Mouse (Mus musculus) MEL (cell line): ENCODE data around the gene Plbd2. TPM values are rescaled to one million over a fixed set of nuclear protein-coding genes. Genes with fewer than 3 reads are reported as not detected.

Source experiments
- DNase-seq: peaks from one replicate; pipeline ENCODE4 v3.0.0; 2011; ENCODE audit warnings: low read depth, low spot score
- H3K27ac ChIP-seq: 2 replicates; pipeline ENCODE4 v1.5.1; 2012; ENCODE audit warnings: low read depth, mild to moderate bottlenecking, control low read depth, low read length, moderate library complexity; ENCODE audit not compliant: control insufficient read depth
- H3K27me3 ChIP-seq, 2 experiments: fragments of 150-350 bp in 1 of 2; sonication (generic) in 1 of 2; 2 replicates each; pipeline ENCODE4 v1.6.1; 2012; ENCODE audit warnings: low read length in 2 of 2, mild to moderate bottlenecking in 2 of 2, improper control_type of control experiment in 1 of 2, moderate library complexity in 1 of 2; ENCODE audit not compliant: insufficient read depth in 2 of 2, control insufficient read depth in 1 of 2
- H3K36me3 ChIP-seq, 2 experiments: 2 replicates each; pipeline ENCODE4 v1.6.1; 2012 to 2014; ENCODE audit warnings: low read length in 2 of 2, improper control_type of control experiment in 1 of 2, inconsistent platforms in 1 of 2, mild to moderate bottlenecking in 1 of 2; ENCODE audit not compliant: insufficient read depth in 2 of 2, control insufficient read depth in 1 of 2
- H3K4me1 ChIP-seq, 2 experiments: fragments of 150-350 bp in 1 of 2; sonication (generic) in 1 of 2; 2 replicates each; pipeline ENCODE4 v1.6.1; 2012; ENCODE audit warnings: low read length in 2 of 2, improper control_type of control experiment in 1 of 2, mild to moderate bottlenecking in 1 of 2; ENCODE audit not compliant: insufficient read depth in 2 of 2, control insufficient read depth in 1 of 2
- H3K4me3 ChIP-seq, 2 experiments: fragments of 150-350 bp in 1 of 2; sonication (generic) in 1 of 2; 2 replicates each; pipeline ENCODE4 v1.5.1; 2012; ENCODE audit warnings: low read depth in 2 of 2, low read length in 2 of 2, mild to moderate bottlenecking in 2 of 2, moderate library complexity in 2 of 2, control low read depth in 1 of 2, improper control_type of control experiment in 1 of 2; ENCODE audit not compliant: control insufficient read depth in 1 of 2, insufficient read depth in 1 of 2
- H3K79me2 ChIP-seq: 2 replicates; pipeline ENCODE4 v1.6.1; 2012; ENCODE audit warnings: mild to moderate bottlenecking, low read length, moderate library complexity; ENCODE audit not compliant: control insufficient read depth, poor library complexity, insufficient read depth
- H3K9ac ChIP-seq: 2 replicates; pipeline ENCODE4 v1.6.1; 2012; ENCODE audit warnings: low read depth, mild to moderate bottlenecking, control low read depth, low read length, moderate library complexity; ENCODE audit not compliant: control insufficient read depth, poor library complexity, severe bottlenecking
- H3K9me3 ChIP-seq: fragments of 150-350 bp; sonication (generic); replicated peaks from 2 replicates; pipeline ENCODE4 v1.6.1; 2012; ENCODE audit warnings: mild to moderate bottlenecking, low read length, improper control_type of control experiment, moderate library complexity; ENCODE audit not compliant: insufficient read depth
- BHLHE40 ChIP-seq: IDR thresholded peaks from 2 replicates; pipeline ENCODE4 v1.6.1; 2012; ENCODE audit warnings: low read depth, mild to moderate bottlenecking, inconsistent platforms, low read length, improper control_type of control experiment, borderline replicate concordance
- CHD1 ChIP-seq: IDR thresholded peaks from 2 replicates; pipeline ENCODE4 v1.6.1; 2012; ENCODE audit warnings: low read depth, mild to moderate bottlenecking, inconsistent platforms, low read length, improper control_type of control experiment
- CHD2 ChIP-seq: IDR thresholded peaks from 2 replicates; pipeline ENCODE4 v1.6.1; 2011; ENCODE audit warnings: low read length, improper control_type of control experiment
- CTCF ChIP-seq, 3 experiments: IDR thresholded peaks in 2 of 3; conservative IDR thresholded peaks in 1 of 3; 2 replicates each; pipeline ENCODE4 v1.5.1; 2011 to 2012; ENCODE audit warnings: low read length in 3 of 3, low read depth in 2 of 3, mild to moderate bottlenecking in 2 of 3, improper control_type of control experiment in 1 of 3, inconsistent platforms in 1 of 3, mixed read lengths in 1 of 3, moderate library complexity in 1 of 3; ENCODE audit not compliant: control insufficient read depth in 1 of 3, insufficient read depth in 1 of 3, poor library complexity in 1 of 3, severe bottlenecking in 1 of 3
- GATA1 ChIP-seq: IDR thresholded peaks from 2 replicates; pipeline ENCODE4 v1.6.1; 2011; ENCODE audit warnings: low read depth, low read length, improper control_type of control experiment
- HCFC1 ChIP-seq: IDR thresholded peaks from 2 replicates; pipeline ENCODE4 v1.6.1; 2012; ENCODE audit warnings: low read depth, mild to moderate bottlenecking, inconsistent platforms, low read length, improper control_type of control experiment, moderate library complexity
- JUND ChIP-seq: IDR thresholded peaks from 2 replicates; pipeline ENCODE4 v1.6.1; 2011; ENCODE audit warnings: low read depth, mild to moderate bottlenecking, improper control_type of control experiment, low read length
- KAT2A ChIP-seq: conservative IDR thresholded peaks from 2 replicates; pipeline ENCODE4 v1.6.1; 2012; ENCODE audit warnings: low read depth, low read length, improper control_type of control experiment, inconsistent platforms
- MAFK ChIP-seq: IDR thresholded peaks from 2 replicates; pipeline ENCODE4 v1.6.1; 2011; ENCODE audit warnings: low read depth, mild to moderate bottlenecking, low read length, improper control_type of control experiment, borderline replicate concordance
- MEF2A ChIP-seq: IDR thresholded peaks from 2 replicates; pipeline ENCODE4 v1.6.1; 2014; ENCODE audit warnings: low read depth, mild to moderate bottlenecking, inconsistent platforms, low read length, improper control_type of control experiment; ENCODE audit not compliant: poor library complexity, insufficient replicate concordance, severe bottlenecking; ENCODE audit errors: extremely low read depth
- MXI1 ChIP-seq: IDR thresholded peaks from 2 replicates; pipeline ENCODE4 v1.6.1; 2011; ENCODE audit warnings: mild to moderate bottlenecking, low read depth, low read length, improper control_type of control experiment
- MYC ChIP-seq: IDR thresholded peaks from 2 replicates; pipeline ENCODE4 v1.6.1; 2011; ENCODE audit warnings: low read depth, mild to moderate bottlenecking, low read length, improper control_type of control experiment, moderate library complexity
- NRF1 ChIP-seq: IDR thresholded peaks from 2 replicates; pipeline ENCODE4 v1.6.1; 2014; ENCODE audit warnings: low read depth, mild to moderate bottlenecking, inconsistent platforms, low read length, improper control_type of control experiment, moderate library complexity; ENCODE audit not compliant: poor library complexity, insufficient read depth, severe bottlenecking
- POLR2A ChIP-seq, 2 experiments: IDR thresholded peaks; 2 replicates each; pipeline ENCODE4 v1.6.1; 2011 to 2012; ENCODE audit warnings: low read length in 2 of 2, mild to moderate bottlenecking in 2 of 2, control low read depth in 1 of 2, improper control_type of control experiment in 1 of 2, low read depth in 1 of 2, moderate library complexity in 1 of 2; ENCODE audit not compliant: control insufficient read depth in 1 of 2, insufficient read depth in 1 of 2, poor library complexity in 1 of 2
- POLR2AphosphoS2 ChIP-seq: IDR thresholded peaks from 2 replicates; pipeline ENCODE4 v1.6.1; 2011; ENCODE audit warnings: low read length, improper control_type of control experiment
- POLR2AphosphoS5 ChIP-seq: IDR thresholded peaks from 2 replicates; pipeline ENCODE4 v1.6.1; 2012; ENCODE audit warnings: low read depth, borderline replicate concordance, mild to moderate bottlenecking, inconsistent platforms, low read length, moderate library complexity, mixed read lengths
- RAD21 ChIP-seq: IDR thresholded peaks from 2 replicates; pipeline ENCODE4 v1.6.1; 2011; ENCODE audit warnings: mild to moderate bottlenecking, low read depth, low read length, improper control_type of control experiment
- RCOR1 ChIP-seq: IDR thresholded peaks from 2 replicates; pipeline ENCODE4 v1.6.1; 2012; ENCODE audit warnings: low read depth, mild to moderate bottlenecking, inconsistent platforms, low read length, improper control_type of control experiment
- SIN3A ChIP-seq: IDR thresholded peaks from 2 replicates; pipeline ENCODE4 v1.6.1; 2012; ENCODE audit warnings: low read length, improper control_type of control experiment, inconsistent platforms
- SMC3 ChIP-seq: IDR thresholded peaks from 2 replicates; pipeline ENCODE4 v1.6.1; 2011; ENCODE audit warnings: low read depth, low read length, improper control_type of control experiment
- TAL1 ChIP-seq: IDR thresholded peaks from 2 replicates; pipeline ENCODE4 v1.6.1; 2012; ENCODE audit warnings: mild to moderate bottlenecking, inconsistent platforms, low read length, moderate library complexity, mixed read lengths
- TBP ChIP-seq: IDR thresholded peaks from 2 replicates; pipeline ENCODE4 v1.8.0; 2011; ENCODE audit warnings: low read depth, low read length, improper control_type of control experiment
- UBTF ChIP-seq: IDR thresholded peaks from 2 replicates; pipeline ENCODE4 v1.6.1; 2012; ENCODE audit warnings: low read depth, mild to moderate bottlenecking, inconsistent platforms, low read length, improper control_type of control experiment, moderate library complexity, borderline replicate concordance; ENCODE audit not compliant: insufficient read depth
- USF2 ChIP-seq, 2 experiments: IDR thresholded peaks; 2 replicates each; pipeline ENCODE4 v1.6.1; 2011 to 2012; ENCODE audit warnings: improper control_type of control experiment in 2 of 2, low read length in 2 of 2, borderline replicate concordance in 1 of 2, inconsistent platforms in 1 of 2, low read depth in 1 of 2, mild to moderate bottlenecking in 1 of 2; ENCODE audit not compliant: insufficient read depth in 1 of 2
- ZMIZ1 ChIP-seq: IDR thresholded peaks from 2 replicates; pipeline ENCODE4 v1.6.1; 2012; ENCODE audit warnings: low read depth, mild to moderate bottlenecking, inconsistent platforms, low read length, improper control_type of control experiment, moderate library complexity
- ZNF384 ChIP-seq: IDR thresholded peaks from 2 replicates; pipeline ENCODE4 v1.6.1; 2012; ENCODE audit warnings: low read depth, mild to moderate bottlenecking, inconsistent platforms, low read length, improper control_type of control experiment
- polyA plus RNA-seq, 2 experiments: library from polyadenylated mRNA; stranded (reverse) in 1 of 2; unstranded in 1 of 2; fragments of >175 nt in 1 of 2; fragments of >200 nt in 1 of 2; gene quantifications; 2 replicates each; pipeline versions ENCODE4 v1.2.1 to v1.2.4; 2012; ENCODE audit warnings: low replicate concordance in 2 of 2, low read depth in 1 of 2; ENCODE audit not compliant: insufficient read length in 2 of 2, insufficient read depth in 1 of 2, missing spikeins in 1 of 2
- total RNA-seq: library from RNA; depleted of rRNA; stranded (reverse); fragments of 300-350 nt; gene quantifications from 2 replicates; pipeline ENCODE4 v1.2.3, GENCODE M21; 2012

The Plbd2 gene
- total and polyA plus RNA-seq, 3 experiments = 10.1 to 30.5 TPM; not detected in 1

- TF ChIP-seq BHLHE40 = no peak
- no peak for TF ChIP-seq MAFK
- TF ChIP-seq TAL1 = no peak
- no peak for TF ChIP-seq MEF2A
- no peak for TF ChIP-seq NRF1
- TF ChIP-seq SIN3A = no peak
- no peak for TF ChIP-seq POLR2A (IDR thresholded peaks at IDR 0.05; ENCODE audit: control insufficient read depth in 1 of 2, insufficient read depth in 1 of 2, low read depth in 1 of 2, low read length in 2 of 2, poor library complexity in 1 of 2)
- TF ChIP-seq POLR2AphosphoS5 = no peak
- no peak for TF ChIP-seq HCFC1
- no peak for TF ChIP-seq RCOR1
- TF ChIP-seq MXI1 = no peak
- no peak for TF ChIP-seq CTCF (IDR thresholded peaks at IDR 0.05 in 2 of 3, conservative IDR thresholded peaks at IDR 0.05 in 1 of 3; ENCODE audit: control insufficient read depth in 1 of 3, insufficient read depth in 1 of 3, low read depth in 2 of 3, low read length in 3 of 3, poor library complexity in 1 of 3, severe bottlenecking in 1 of 3)
- no peak for TF ChIP-seq TBP
- no peak for TF ChIP-seq ZNF384
- TF ChIP-seq UBTF = no peak
- TF ChIP-seq JUND = no peak
- no peak for TF ChIP-seq GATA1
- TF ChIP-seq POLR2AphosphoS2 = no peak
- no peak for TF ChIP-seq MYC
- TF ChIP-seq CHD2 = no peak
- Histone ChIP-seq H3K4me3 (no peak overlapping the region), H3K27ac (no peak overlapping the region), H3K9me3 (no peaks in the 10 kb centered on the region), H3K9ac (no peak overlapping the region), H3K4me1 (peaks cover 10 to 14% of the 10 kb centered on the region in 2 experiments), H3K27me3 (no peaks in the 10 kb centered on the region), H3K79me2 (no peaks in the 10 kb centered on the region), H3K36me3 (peaks cover 0 to 5% of the 10 kb centered on the region in 2 experiments; a peak in 2 of 4 replicates)
- no peak for DNase-seq
Observed at GRCm38 (mm10) chr5:120468830-120469229, 34.6 kb downstream of the Plbd2 start.

GRCm38 (mm10) chr5:120468336-120468735 lies 35.1 kb downstream of the Plbd2 start:
- Histone ChIP-seq H3K9ac (no peak overlapping the region), H3K4me3 (no peak overlapping the region), H3K27me3 (no peaks in the 10 kb centered on the region), H3K4me1 (peaks cover 7 to 14% of the 10 kb centered on the region in 2 experiments), H3K79me2 (no peaks in the 10 kb centered on the region), H3K9me3 (no peaks in the 10 kb centered on the region)
- TF ChIP-seq TBP (no peak), SMC3 (no peak), CHD1 (no peak), KAT2A (no peak), CHD2 (no peak), RAD21 (no peak), HCFC1 (no peak), JUND (no peak), MXI1 (no peak), ZNF384 (no peak), CTCF (IDR thresholded peaks at IDR 0.05 in 2 of 3, conservative IDR thresholded peaks at IDR 0.05 in 1 of 3; ENCODE audit: control insufficient read depth in 1 of 3, insufficient read depth in 1 of 3, low read depth in 2 of 3, low read length in 3 of 3, poor library complexity in 1 of 3, severe bottlenecking in 1 of 3) (no peak), MEF2A (no peak), ZMIZ1 (no peak), USF2 (IDR thresholded peaks at IDR 0.05; ENCODE audit: borderline replicate concordance in 1 of 2, insufficient read depth in 1 of 2, low read depth in 1 of 2, low read length in 2 of 2) (no peak)
- TF ChIP-seq, all 39 proteins: peak for 0
- H3K36me3 ChIP-seq = peaks cover 0 to 5% of the 10 kb centered on the region in 2 experiments; a peak in 2 of 4 replicates
- H3K27ac ChIP-seq = no peak overlapping the region
- DNase-seq = no peak
